Mouse (Mus musculus) testis, adult 10 weeks (tissue): ENCODE measurements around the gene Edn3. TPM values are rescaled to one million over a fixed set of nuclear protein-coding genes. Genes with fewer than 3 reads are reported as not detected.

Experiments
- polyA plus RNA-seq: library from polyadenylated mRNA; stranded (reverse); fragments of 350-450 nt; fragmentation: Illumina TruSeq; extraction: RNeasy Lipid Tissue Mini Kit (QIAGEN cat#74804); gene quantifications from one replicate; pipeline ENCODE4 v1.2.3, GENCODE M21; 2014; ENCODE audit warnings: low read depth, low replicate concordance

Edn3 gene
- polyA plus RNA-seq, result 0.28 TPM

DNA sequence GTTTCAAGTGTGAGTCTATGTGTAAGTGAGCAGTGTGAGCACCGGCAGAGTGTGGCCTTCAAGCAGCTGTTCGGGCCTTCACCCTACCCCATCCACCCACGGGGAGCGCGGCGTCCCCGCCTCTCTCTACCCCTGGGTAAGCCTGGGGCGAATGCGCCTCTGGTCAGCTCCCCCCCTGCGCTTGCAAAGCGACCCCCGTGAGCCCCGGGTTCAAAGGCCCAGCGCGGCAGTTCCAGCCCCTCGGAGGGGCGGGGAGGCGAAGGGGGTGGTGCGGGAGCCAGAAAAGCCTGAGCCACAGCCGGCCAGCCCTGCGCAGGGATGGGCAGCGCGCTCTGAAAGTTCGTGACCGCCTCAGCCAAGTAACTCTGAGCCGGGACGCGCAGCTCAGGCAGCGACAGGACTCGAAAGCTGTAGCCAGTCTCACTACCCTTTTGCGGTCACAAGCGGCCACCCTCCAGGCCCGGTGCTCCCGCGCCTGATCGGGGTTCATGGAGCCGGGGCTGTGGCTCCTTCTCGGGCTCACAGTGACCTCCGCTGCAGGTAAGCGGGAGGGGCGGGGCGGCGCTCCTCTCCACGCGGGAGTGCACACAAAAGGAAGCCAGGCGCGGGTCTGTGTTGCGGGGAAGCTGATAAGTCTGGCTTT is at the start of gene Edn3:
TSS of gene Edn3 (plus strand) at position 141 of the 643 bp plus-strand sequence.

Other genes with a start within 250 kb of the Edn3 start
- gene Zfp831, start 117.1 kb upstream of the Edn3 start, polyA plus RNA-seq, result 0.14 TPM
- 1.4 TPM for gene Gm14444, start 249.6 kb downstream of the Edn3 start, polyA plus RNA-seq